Mouse (Mus musculus): ENCODE measurements around the gene Nol10. TPM values are rescaled to one million over a fixed set of nuclear protein-coding genes. Genes with fewer than 3 reads are reported as not detected.
"Not testable (repeated sequence)": the region's sequence is repeated elsewhere in the genome, so short reads cannot be mapped to it uniquely, and the experiment has no call there.

The Nol10 gene
- polyA plus RNA-seq, 2 experiments, result 7.4 to 10.0 TPM

DNA sequence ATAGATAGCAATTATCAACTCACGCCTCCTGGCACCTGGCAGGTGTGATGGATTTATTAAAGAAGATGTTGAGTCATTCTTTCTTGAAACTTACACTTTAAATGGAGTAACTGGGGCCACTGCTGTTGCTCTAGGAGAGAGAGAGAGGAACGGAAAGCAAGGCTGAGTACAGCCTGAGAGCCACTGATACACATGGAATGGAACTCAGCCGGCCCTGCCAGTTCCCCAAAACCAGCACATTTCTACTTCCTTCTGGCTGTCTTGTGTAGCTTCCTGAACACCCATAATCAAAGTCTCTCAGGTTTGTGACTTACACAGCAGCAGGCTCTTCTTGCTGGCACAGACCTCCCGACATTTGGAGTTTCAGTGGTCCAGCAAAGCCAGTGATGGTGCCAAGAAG is 118.5 kb downstream of the Nol10 start:
- H3K4me3 ChIP-seq (ENCODE audit: insufficient read depth in 1 of 2, low read depth in 2 of 2, low read length in 2 of 2), result no peak overlapping the region
- H3K27me3 ChIP-seq (ENCODE audit: control insufficient read depth, insufficient read depth, low read length), result no peaks in the 10 kb centered on the region
- H3K4me1 ChIP-seq (replicated peaks; ENCODE audit: control insufficient read depth in 2 of 2, insufficient read depth in 2 of 2, low read length in 1 of 2), result peaks cover 0 to 7% of the 10 kb centered on the region in 2 experiments; a peak in 2 of 4 replicates
- H3K27ac ChIP-seq, result no peak overlapping the region
- TF ChIP-seq EP300 (IDR thresholded peaks at IDR 0.05; ENCODE audit: low read depth) (no peak), CTCF (IDR thresholded peaks at IDR 0.05; ENCODE audit: low read depth) (no peak)
- no peaks in the 10 kb centered on the region for H3K36me3 ChIP-seq (replicated peaks; ENCODE audit: control insufficient read depth, insufficient read depth, low read depth)
- no peak overlapping the region for H3K9ac ChIP-seq (replicated peaks)
- no peak overlapping the region for H3K4me2 ChIP-seq (ENCODE audit: low read depth)
- WGBS (ENCODE audit: insufficient replicate concordance), result 42% methylated on average over 4 of the region's 4 CpGs
- no peaks in the 10 kb centered on the region for H3K9me3 ChIP-seq (ENCODE audit: control insufficient read depth, low read length)
- ATAC-seq (ENCODE audit: insufficient read depth) (no peak), DNase-seq (ENCODE audit: low read depth in 3 of 3, low spot score in 3 of 3) (no peak)

DNA sequence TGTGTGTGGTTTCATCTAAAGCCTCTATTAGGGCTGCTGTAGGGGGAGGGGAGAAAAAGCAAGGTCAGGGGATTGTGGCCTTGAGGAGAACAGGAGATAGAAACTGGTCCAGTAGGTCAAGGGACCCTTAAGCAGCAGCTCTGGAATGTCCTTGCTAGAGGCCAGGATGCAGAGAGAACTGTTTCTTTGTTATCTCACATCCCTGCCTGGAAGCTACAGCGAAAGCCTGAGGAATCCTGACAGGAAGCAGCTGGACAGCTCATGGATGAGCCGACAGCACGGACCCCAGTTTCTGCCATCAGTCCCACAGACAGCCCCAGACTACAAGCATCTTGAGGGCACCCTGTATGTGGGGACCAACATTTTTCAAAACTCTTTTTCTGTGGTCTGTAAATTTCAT is 120.1 kb downstream of the Nol10 start:
- 60% methylated on average over 3 of the region's 3 CpGs for WGBS (ENCODE audit: insufficient replicate concordance)
- no peak for ATAC-seq (ENCODE audit: insufficient read depth)

DNA sequence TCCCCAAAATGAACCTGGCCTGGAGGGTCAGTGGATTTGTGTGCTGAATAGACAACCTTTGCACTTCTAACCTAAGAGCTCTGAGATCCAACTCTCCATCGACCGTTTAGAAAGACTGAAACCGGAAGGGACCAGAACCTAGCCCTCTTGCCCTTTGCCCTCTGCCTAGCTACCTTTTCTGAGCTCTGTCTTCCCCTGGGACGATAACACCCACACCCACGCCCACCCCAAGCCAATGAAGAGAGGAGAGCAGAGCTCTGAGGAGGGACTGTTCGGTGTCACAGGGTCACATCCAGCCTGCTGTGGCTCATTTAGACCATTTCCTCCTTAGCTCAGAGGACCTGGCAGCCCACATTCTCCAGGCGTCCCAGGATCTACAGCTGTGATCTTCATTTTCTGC is 121.6 kb downstream of the Nol10 start:
- Histone ChIP-seq H3K4me3 (ENCODE audit: insufficient read depth in 1 of 2, low read depth in 2 of 2, low read length in 2 of 2) (no peak overlapping the region), H3K9me3 (ENCODE audit: control insufficient read depth, low read length) (no peaks in the 10 kb centered on the region), H3K36me3 (replicated peaks; ENCODE audit: control insufficient read depth, insufficient read depth, low read depth) (no peaks in the 10 kb centered on the region), H3K4me1 (replicated peaks; ENCODE audit: control insufficient read depth in 2 of 2, insufficient read depth in 2 of 2, low read length in 1 of 2) (peaks cover 0 to 7% of the 10 kb centered on the region in 2 experiments; a peak in 2 of 4 replicates), H3K27me3 (ENCODE audit: control insufficient read depth, insufficient read depth, low read length) (no peaks in the 10 kb centered on the region), H3K4me2 (ENCODE audit: low read depth) (no peak overlapping the region), H3K9ac (replicated peaks) (no peak overlapping the region), H3K27ac (no peak overlapping the region)
- TF ChIP-seq EP300 (IDR thresholded peaks at IDR 0.05; ENCODE audit: low read depth) (no peak), CTCF (IDR thresholded peaks at IDR 0.05; ENCODE audit: low read depth) (no peak)
- peak in 2 of 3 experiments; percentile 11 to 15 for DNase-seq (ENCODE audit: low read depth in 3 of 3, low spot score in 3 of 3)
- ATAC-seq (ENCODE audit: insufficient read depth), result peak; percentile 37; the same call in 1 of the 2 replicates
- 46% methylated on average over 7 of the region's 7 CpGs for WGBS (ENCODE audit: insufficient replicate concordance)

More for the DNA sequence above, 120.1 kb downstream of the Nol10 start:
- no peak for DNase-seq (ENCODE audit: low read depth in 3 of 3, low spot score in 3 of 3)
- Histone ChIP-seq H3K4me2 (ENCODE audit: low read depth) (no peak overlapping the region), H3K27me3 (ENCODE audit: control insufficient read depth, insufficient read depth, low read length) (no peaks in the 10 kb centered on the region), H3K36me3 (replicated peaks; ENCODE audit: control insufficient read depth, insufficient read depth, low read depth) (no peaks in the 10 kb centered on the region), H3K4me3 (ENCODE audit: insufficient read depth in 1 of 2, low read depth in 2 of 2, low read length in 2 of 2) (no peak overlapping the region), H3K4me1 (replicated peaks; ENCODE audit: control insufficient read depth in 2 of 2, insufficient read depth in 2 of 2, low read length in 1 of 2) (peaks cover 0 to 7% of the 10 kb centered on the region in 2 experiments; a peak in 2 of 4 replicates), H3K9me3 (ENCODE audit: control insufficient read depth, low read length) (no peaks in the 10 kb centered on the region), H3K27ac (no peak overlapping the region), H3K9ac (replicated peaks) (no peak overlapping the region)
- TF ChIP-seq CTCF (IDR thresholded peaks at IDR 0.05; ENCODE audit: low read depth) (no peak), EP300 (IDR thresholded peaks at IDR 0.05; ENCODE audit: low read depth) (no peak)

DNA sequence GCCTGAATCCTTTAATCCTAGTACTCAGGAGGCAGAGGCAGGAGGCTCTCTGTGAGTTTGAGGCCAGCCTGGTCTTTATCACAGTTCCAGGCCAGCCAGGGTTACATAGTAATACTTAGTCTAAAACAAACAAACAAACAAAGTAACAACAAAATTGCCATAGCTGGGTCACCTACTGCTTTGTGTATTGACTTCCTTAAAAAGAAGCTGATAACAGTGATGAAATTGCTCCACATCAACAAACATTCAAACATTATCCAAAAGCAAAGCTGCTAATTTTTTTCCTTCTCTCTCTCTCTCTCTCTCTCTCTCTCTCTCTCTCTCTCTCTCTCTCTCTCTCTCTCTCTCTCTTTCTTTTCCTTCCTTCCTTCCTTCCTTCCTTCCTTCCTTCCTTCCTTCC is 122.3 kb downstream of the Nol10 start:
- H3K4me1 ChIP-seq (replicated peaks; ENCODE audit: control insufficient read depth in 2 of 2, insufficient read depth in 2 of 2, low read length in 1 of 2); H3K4me2 ChIP-seq (ENCODE audit: low read depth); H3K36me3 ChIP-seq (replicated peaks; ENCODE audit: control insufficient read depth, insufficient read depth, low read depth); H3K4me3 ChIP-seq (ENCODE audit: insufficient read depth in 1 of 2, low read depth in 2 of 2, low read length in 2 of 2); H3K9me3 ChIP-seq (ENCODE audit: control insufficient read depth, low read length); H3K27me3 ChIP-seq (ENCODE audit: control insufficient read depth, insufficient read depth, low read length); H3K9ac ChIP-seq (replicated peaks); ATAC-seq (ENCODE audit: insufficient read depth); H3K27ac ChIP-seq; DNase-seq (ENCODE audit: low read depth in 3 of 3, low spot score in 3 of 3): not testable (repeated sequence)

DNA sequence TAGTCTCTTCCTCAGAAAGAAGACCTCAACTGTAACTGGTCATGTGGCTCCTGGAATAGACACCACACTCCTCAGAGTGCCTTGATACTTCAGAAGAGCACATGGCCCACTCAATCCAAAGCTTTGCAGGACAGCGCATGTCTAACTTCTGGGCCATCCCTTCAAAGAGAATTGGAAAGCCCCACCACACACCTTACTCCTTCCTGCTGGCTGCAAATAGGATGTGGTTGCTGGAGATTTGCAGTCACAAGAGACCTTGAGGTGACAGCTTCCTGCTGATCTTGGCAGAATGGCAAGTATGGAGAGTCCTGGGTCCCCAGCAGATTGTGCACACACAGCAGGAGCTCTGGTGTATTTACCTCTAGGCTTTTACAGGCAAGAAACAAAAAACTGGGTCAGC is 123.1 kb downstream of the Nol10 start:
- ATAC-seq (ENCODE audit: insufficient read depth) (no peak), DNase-seq (ENCODE audit: low read depth in 3 of 3, low spot score in 3 of 3) (no peak)
- TF ChIP-seq EP300 (IDR thresholded peaks at IDR 0.05; ENCODE audit: low read depth), result no peak
- TF ChIP-seq CTCF (IDR thresholded peaks at IDR 0.05; ENCODE audit: low read depth), result no peak
- 69% methylated on average over 1 of the region's 1 CpGs for WGBS (ENCODE audit: insufficient replicate concordance)
- no peak overlapping the region for H3K4me3 ChIP-seq (ENCODE audit: insufficient read depth in 1 of 2, low read depth in 2 of 2, low read length in 2 of 2)
- peaks cover 0 to 7% of the 10 kb centered on the region in 2 experiments; a peak in 2 of 4 replicates for H3K4me1 ChIP-seq (replicated peaks; ENCODE audit: control insufficient read depth in 2 of 2, insufficient read depth in 2 of 2, low read length in 1 of 2)
- no peak overlapping the region for H3K4me2 ChIP-seq (ENCODE audit: low read depth)
- H3K36me3 ChIP-seq (replicated peaks; ENCODE audit: control insufficient read depth, insufficient read depth, low read depth), result no peaks in the 10 kb centered on the region
- H3K9ac ChIP-seq (replicated peaks), result no peak overlapping the region
- H3K9me3 ChIP-seq (ENCODE audit: control insufficient read depth, low read length), result no peaks in the 10 kb centered on the region
- H3K27ac ChIP-seq, result no peak overlapping the region
- H3K27me3 ChIP-seq (ENCODE audit: control insufficient read depth, insufficient read depth, low read length), result no peaks in the 10 kb centered on the region
